Mouse (Mus musculus): Measurements from ENCODE around the gene Rccd1. TPM values are rescaled to one million over a fixed set of nuclear protein-coding genes. Genes with fewer than 3 reads are reported as not detected.

Rccd1 gene
- polyA plus RNA-seq, 1 experiment from 2014 or later: 10.5 TPM

DNA sequence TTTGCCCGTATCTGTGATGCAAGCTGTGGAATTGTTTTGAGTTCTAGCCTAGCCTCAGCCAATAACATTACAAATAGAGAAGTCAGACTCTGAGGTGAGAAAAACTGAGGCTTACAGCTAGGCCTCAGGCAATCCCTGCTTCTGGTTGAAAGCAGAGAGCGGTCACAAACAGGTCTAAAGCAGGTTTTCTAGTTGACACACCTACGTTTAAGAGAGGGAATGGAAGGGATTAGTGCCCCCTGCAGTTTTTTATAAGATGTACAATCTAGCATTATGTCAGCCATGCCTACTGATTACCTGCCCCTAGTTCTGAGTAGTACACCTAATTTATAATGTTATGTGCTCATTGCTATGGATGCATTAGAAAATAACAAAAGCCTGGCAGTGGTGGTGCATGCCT is 16.5 kb downstream of the Rccd1 start:
- Histone ChIP-seq H3K27me3 (ENCODE audit: control insufficient read depth, insufficient read depth, low read length) (no peaks in the 10 kb centered on the region), H3K9ac (ENCODE audit: low read length) (no peak overlapping the region), H3K4me1 (ENCODE audit: control insufficient read depth, insufficient read depth, low read length) (no peaks in the 10 kb centered on the region), H3K27ac (replicated peaks; ENCODE audit: low read depth, low read length) (no peak overlapping the region), H3K4me3 (ENCODE audit: low read depth, low read length) (no peak overlapping the region), H3K36me3 (ENCODE audit: control insufficient read depth, insufficient read depth, low read length) (peaks cover 34% of the 10 kb centered on the region), H3K4me2 (ENCODE audit: low read depth, severe bottlenecking) (no peak overlapping the region), H3K9me3 (ENCODE audit: control insufficient read depth, low read length) (no peaks in the 10 kb centered on the region)
- WGBS: 88% methylated on average over 3 of the region's 3 CpGs
- ATAC-seq (ENCODE audit: insufficient number of reproducible peaks, low FRiP score, low TSS enrichment, low read depth): no peak
- no peak for DNase-seq (ENCODE audit: low spot score)

- no peak for DNase-seq (ENCODE audit: low spot score)
- Histone ChIP-seq H3K9me3 (ENCODE audit: control insufficient read depth, low read length) (no peaks in the 10 kb centered on the region), H3K4me1 (ENCODE audit: control insufficient read depth, insufficient read depth, low read length) (no peaks in the 10 kb centered on the region), H3K4me2 (ENCODE audit: low read depth, severe bottlenecking) (no peak overlapping the region), H3K36me3 (ENCODE audit: control insufficient read depth, insufficient read depth, low read length) (peaks cover 22% of the 10 kb centered on the region), H3K9ac (ENCODE audit: low read length) (no peak overlapping the region), H3K4me3 (ENCODE audit: low read depth, low read length) (no peak overlapping the region), H3K27ac (replicated peaks; ENCODE audit: low read depth, low read length) (no peak overlapping the region), H3K27me3 (ENCODE audit: control insufficient read depth, insufficient read depth, low read length) (no peaks in the 10 kb centered on the region)
- WGBS: 83% methylated on average over 2 of the region's 2 CpGs
- ATAC-seq (ENCODE audit: insufficient number of reproducible peaks, low FRiP score, low TSS enrichment, low read depth): no peak
Observed at GRCm38 (mm10) chr7:80301522-80301921, 22.7 kb downstream of the Rccd1 start.

DNA sequence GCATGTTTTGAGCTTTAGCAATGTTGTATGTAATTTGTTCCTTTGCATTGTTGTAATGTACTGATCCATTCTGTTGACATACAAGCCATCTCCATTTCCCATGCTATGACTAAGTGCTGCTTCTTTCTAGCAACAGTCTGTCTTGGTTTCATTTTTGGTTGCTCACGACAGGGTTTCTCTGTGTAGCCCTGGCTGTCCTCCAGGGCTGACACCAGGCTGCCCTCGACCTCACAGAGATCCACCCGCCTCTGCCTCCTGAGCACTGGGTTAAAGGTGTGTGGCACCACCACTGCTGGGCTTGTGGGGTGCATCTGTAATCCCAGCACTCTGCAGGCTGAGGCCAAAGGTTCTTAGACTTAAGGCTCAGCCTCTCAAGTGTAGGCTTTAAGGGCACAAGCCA is 24.7 kb downstream of the Rccd1 start:
- 92% methylated on average over 3 of the region's 3 CpGs for WGBS
- H3K9ac ChIP-seq (ENCODE audit: low read length): no peak overlapping the region
- H3K9me3 ChIP-seq (ENCODE audit: control insufficient read depth, low read length): no peaks in the 10 kb centered on the region
- H3K27me3 ChIP-seq (ENCODE audit: control insufficient read depth, insufficient read depth, low read length): no peaks in the 10 kb centered on the region
- DNase-seq (ENCODE audit: low spot score) (no peak), ATAC-seq (ENCODE audit: insufficient number of reproducible peaks, low FRiP score, low TSS enrichment, low read depth) (no peak)
- H3K4me1 ChIP-seq (ENCODE audit: control insufficient read depth, insufficient read depth, low read length): no peaks in the 10 kb centered on the region
- H3K4me3 ChIP-seq (ENCODE audit: low read depth, low read length): no peak overlapping the region
- no peak overlapping the region for H3K27ac ChIP-seq (replicated peaks; ENCODE audit: low read depth, low read length)
- H3K4me2 ChIP-seq (ENCODE audit: low read depth, severe bottlenecking): no peak overlapping the region
- H3K36me3 ChIP-seq (ENCODE audit: control insufficient read depth, insufficient read depth, low read length): peaks cover 14% of the 10 kb centered on the region

- DNase-seq (ENCODE audit: low spot score): no peak
- no peak overlapping the region for H3K27ac ChIP-seq (replicated peaks; ENCODE audit: low read depth, low read length)
- no peak overlapping the region for H3K4me3 ChIP-seq (ENCODE audit: low read depth, low read length)
- H3K9me3 ChIP-seq (ENCODE audit: control insufficient read depth, low read length): no peaks in the 10 kb centered on the region
- no peaks in the 10 kb centered on the region for H3K4me1 ChIP-seq (ENCODE audit: control insufficient read depth, insufficient read depth, low read length)
- no peaks in the 10 kb centered on the region for H3K27me3 ChIP-seq (ENCODE audit: control insufficient read depth, insufficient read depth, low read length)
- H3K36me3 ChIP-seq (ENCODE audit: control insufficient read depth, insufficient read depth, low read length): peaks cover 14% of the 10 kb centered on the region
- ATAC-seq (ENCODE audit: insufficient number of reproducible peaks, low FRiP score, low TSS enrichment, low read depth): no peak
- 93% methylated on average over 4 of the region's 4 CpGs for WGBS
- H3K4me2 ChIP-seq (ENCODE audit: low read depth, severe bottlenecking): no peak overlapping the region
- H3K9ac ChIP-seq (ENCODE audit: low read length): no peak overlapping the region
Observed at GRCm38 (mm10) chr7:80298754-80299153, 25.5 kb downstream of the Rccd1 start.

GRCm38 (mm10) chr7:80297041-80297440 is 27.2 kb downstream of the Rccd1 start:
- no peak overlapping the region for H3K9ac ChIP-seq (ENCODE audit: low read length)
- DNase-seq (ENCODE audit: low spot score) (no peak), ATAC-seq (ENCODE audit: insufficient number of reproducible peaks, low FRiP score, low TSS enrichment, low read depth) (no peak)
- H3K36me3 ChIP-seq (ENCODE audit: control insufficient read depth, insufficient read depth, low read length): peaks cover 7% of the 10 kb centered on the region
- 94% methylated on average over 3 of the region's 3 CpGs for WGBS
- H3K4me1 ChIP-seq (ENCODE audit: control insufficient read depth, insufficient read depth, low read length): no peaks in the 10 kb centered on the region
- H3K27ac ChIP-seq (replicated peaks; ENCODE audit: low read depth, low read length): no peak overlapping the region
- H3K4me3 ChIP-seq (ENCODE audit: low read depth, low read length): no peak overlapping the region
- H3K4me2 ChIP-seq (ENCODE audit: low read depth, severe bottlenecking): no peak overlapping the region
- H3K27me3 ChIP-seq (ENCODE audit: control insufficient read depth, insufficient read depth, low read length): no peaks in the 10 kb centered on the region
- H3K9me3 ChIP-seq (ENCODE audit: control insufficient read depth, low read length): no peaks in the 10 kb centered on the region

DNA sequence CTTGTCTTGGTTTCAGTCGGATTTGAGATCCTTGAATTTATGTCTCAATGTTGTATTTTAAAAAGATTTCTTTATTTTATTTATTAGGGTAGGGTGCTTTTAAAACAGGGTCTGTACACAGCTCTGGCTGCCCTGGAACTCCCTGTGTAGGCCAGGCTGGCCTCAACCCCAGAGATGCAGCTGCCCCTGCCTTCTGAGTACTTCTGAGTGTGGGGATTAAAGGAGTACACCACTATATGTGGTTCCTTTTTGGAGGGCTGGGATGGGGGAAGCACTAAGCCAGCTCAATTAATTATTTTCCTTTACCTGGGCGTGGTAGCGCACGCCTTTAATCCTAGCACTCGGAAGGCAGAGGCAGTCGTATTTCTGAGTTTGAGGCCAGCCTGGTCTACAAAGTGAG is 27.8 kb downstream of the Rccd1 start:
- Histone ChIP-seq H3K9me3 (ENCODE audit: control insufficient read depth, low read length) (no peaks in the 10 kb centered on the region), H3K4me3 (ENCODE audit: low read depth, low read length) (no peak overlapping the region), H3K4me2 (ENCODE audit: low read depth, severe bottlenecking) (no peak overlapping the region), H3K27me3 (ENCODE audit: control insufficient read depth, insufficient read depth, low read length) (no peaks in the 10 kb centered on the region), H3K27ac (replicated peaks; ENCODE audit: low read depth, low read length) (no peak overlapping the region), H3K36me3 (ENCODE audit: control insufficient read depth, insufficient read depth, low read length) (peaks cover 4% of the 10 kb centered on the region), H3K9ac (ENCODE audit: low read length) (no peak overlapping the region), H3K4me1 (ENCODE audit: control insufficient read depth, insufficient read depth, low read length) (no peaks in the 10 kb centered on the region)
- DNase-seq (ENCODE audit: low spot score): no peak
- no peak for ATAC-seq (ENCODE audit: insufficient number of reproducible peaks, low FRiP score, low TSS enrichment, low read depth)
- WGBS: 96% methylated on average over 6 of the region's 6 CpGs

DNA sequence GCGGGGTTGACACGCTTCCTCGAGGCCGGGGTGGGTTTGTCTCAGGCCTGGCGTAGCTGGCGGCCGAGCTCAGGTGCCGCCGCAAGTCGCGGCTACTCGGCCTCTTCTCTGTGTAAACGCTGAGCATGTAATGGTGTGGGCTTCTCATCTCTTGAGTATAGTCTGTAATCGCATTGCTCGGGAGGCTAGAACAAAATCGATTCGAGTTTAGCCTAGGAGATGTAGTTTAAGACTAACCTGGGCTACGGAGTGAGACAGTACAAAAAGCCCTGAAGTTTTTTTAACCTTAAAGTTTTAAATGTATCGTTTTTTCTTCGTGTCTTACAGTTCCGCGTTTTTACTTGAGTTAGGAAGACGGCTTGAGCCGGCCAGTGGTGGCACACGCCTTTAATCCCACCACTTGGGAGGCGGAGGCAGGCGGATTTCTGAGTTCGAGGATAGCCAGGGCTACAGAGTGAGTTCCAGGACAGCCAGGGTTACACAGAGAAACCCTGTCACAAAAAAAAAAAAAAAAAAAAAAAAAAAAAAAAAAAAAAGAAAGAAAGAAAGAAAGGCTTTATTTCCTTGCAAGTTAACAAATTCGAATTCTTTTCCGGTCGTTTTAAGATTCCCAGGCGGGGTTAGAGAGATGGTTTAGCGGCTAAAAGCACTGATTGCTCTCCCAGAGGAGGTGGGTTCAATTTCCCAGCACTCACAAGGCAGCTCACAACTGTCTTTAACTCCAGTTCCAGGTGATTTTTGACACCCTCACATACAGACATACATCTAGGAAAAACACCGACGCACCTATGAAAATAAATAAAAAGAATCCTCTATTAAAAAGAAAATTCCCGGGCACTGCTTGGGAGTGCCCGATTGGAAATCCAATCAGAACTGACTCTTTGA is 29.2 kb downstream of the Rccd1 start:
- H3K4me1 ChIP-seq (ENCODE audit: control insufficient read depth, insufficient read depth, low read length): no peaks in the 10 kb centered on the region
- peak overlapping the region; percentile 77 for H3K27ac ChIP-seq (replicated peaks; ENCODE audit: low read depth, low read length)
- H3K27me3 ChIP-seq (ENCODE audit: control insufficient read depth, insufficient read depth, low read length): no peaks in the 10 kb centered on the region
- 10% methylated on average over 37 of the region's 37 CpGs for WGBS
- no peaks in the 10 kb centered on the region for H3K36me3 ChIP-seq (ENCODE audit: control insufficient read depth, insufficient read depth, low read length)
- peak overlapping the region; percentile 92 for H3K4me3 ChIP-seq (ENCODE audit: low read depth, low read length)
- ATAC-seq (ENCODE audit: insufficient number of reproducible peaks, low FRiP score, low TSS enrichment, low read depth) (peak; percentile 45; the same call in 1 of the 2 replicates), DNase-seq (ENCODE audit: low spot score) (no peak)
- H3K9ac ChIP-seq (ENCODE audit: low read length): peak overlapping the region; percentile 87
- H3K9me3 ChIP-seq (ENCODE audit: control insufficient read depth, low read length): no peaks in the 10 kb centered on the region
- H3K4me2 ChIP-seq (ENCODE audit: low read depth, severe bottlenecking): peak overlapping the region; percentile 58

- no peaks in the 10 kb centered on the region for H3K9me3 ChIP-seq (ENCODE audit: control insufficient read depth, low read length)
- H3K4me3 ChIP-seq (ENCODE audit: low read depth, low read length): peak within 1 kb of the TSS; percentile 92
- ATAC-seq (ENCODE audit: insufficient number of reproducible peaks, low FRiP score, low TSS enrichment, low read depth): peak; percentile 99
- H3K27ac ChIP-seq (replicated peaks; ENCODE audit: low read depth, low read length): peak within 1 kb of the TSS; percentile 77
- H3K4me1 ChIP-seq (ENCODE audit: control insufficient read depth, insufficient read depth, low read length): no peaks in the 10 kb centered on the region
- peak within 1 kb of the TSS; percentile 58 for H3K4me2 ChIP-seq (ENCODE audit: low read depth, severe bottlenecking)
- under 1% methylated on average over 52 of the region's 52 CpGs for WGBS
- H3K36me3 ChIP-seq (ENCODE audit: control insufficient read depth, insufficient read depth, low read length): no peaks in the 10 kb centered on the region
- peak within 1 kb of the TSS; percentile 87 for H3K9ac ChIP-seq (ENCODE audit: low read length)
- DNase-seq (ENCODE audit: low spot score): peak; percentile 100
- no peaks in the 10 kb centered on the region for H3K27me3 ChIP-seq (ENCODE audit: control insufficient read depth, insufficient read depth, low read length)
Observed at GRCm38 (mm10) chr7:80294062-80294763, 30.0 kb downstream of the Rccd1 start, which contains the start of gene Prc1. Prc1 (plus strand) TSS chr7:80294450.
